Mouse (Mus musculus) stomach, adult 2 months (tissue): Measurements from ENCODE around the gene Acbd6. TPM values are rescaled to one million over a fixed set of nuclear protein-coding genes. Genes with fewer than 3 reads are reported as not detected.

ENCODE experiments used
- polyA plus RNA-seq: library from polyadenylated mRNA; depleted of rRNA; stranded (reverse); fragments of >200 nt; gene quantifications from 2 replicates; pipeline ENCODE4 v1.2.3, GENCODE M21; 2012; rRNA removed

Gene Acbd6
- 64.8 and 176 TPM in 2 replicates for polyA plus RNA-seq

GRCm38 (mm10) chr1:155558012-155558842 lies at the start of gene Acbd6:
Gene Acbd6, plus strand, starts transcription at chr1:155558120.

Other genes with a start within 250 kb of the Acbd6 start
- 0.58 and 0.96 TPM in 2 replicates for gene Xpr1, start 140.7 kb upstream of the Acbd6 start, polyA plus RNA-seq
- gene Lhx4, start 193.6 kb downstream of the Acbd6 start, polyA plus RNA-seq = not detected in 2 replicates